Comparison of ENCODE assay signal across 28 mouse cellular contexts in genomic region chr10:110429052-110429451, GRCm38 (mm10). TPM values are rescaled to one million over a fixed set of nuclear protein-coding genes. Genes with fewer than 3 reads are reported as not detected.
DNase-seq lines count a peak whose midpoint lies in the region; ATAC-seq and TF ChIP-seq lines count a peak whose summit lies in the region.
"Had no signal": no experiment of that assay in that cellular context is flagged by ENCODE, and none has a peak within 500 bp of the region (broad histone marks: within the 10 kb centered on the region; RNA-seq: fewer than 3 reads in every experiment).

No protein-coding gene starts in this region.

- 79% methylated on average over 2 of the region's 2 CpGs for WGBS in hindbrain, embryonic 12.5 days
- WGBS in hindbrain, embryonic 10.5 days = 83% methylated on average over 2 of the region's 2 CpGs
- 52% methylated on average over 2 of the region's 2 CpGs for WGBS in neural tube, embryonic 12.5 days

- no peak for TF ChIP-seq CTCF in left cerebral cortex, adult 2 months (IDR thresholded peaks at IDR 0.05)

- no peak overlapping the region for H3K4me2 ChIP-seq in hindbrain, embryonic 12.5 days (replicated peaks)
- H3K4me2 ChIP-seq in neural tube, embryonic 12.5 days (replicated peaks) = no peak overlapping the region
- H3K4me2 ChIP-seq: embryonic facial prominence, embryonic 12.5 days; heart, embryonic 13.5 days; intestine, embryonic 15.5 days; stomach, embryonic 15.5 days had no signal

- H3K36me3 ChIP-seq in hindbrain, embryonic 12.5 days = no peaks in the 10 kb centered on the region
- no peaks in the 10 kb centered on the region for H3K36me3 ChIP-seq in hindbrain, embryonic 10.5 days
- no peaks in the 10 kb centered on the region; the same call in 1 of the 2 replicates for H3K36me3 ChIP-seq in neural tube, embryonic 12.5 days
- H3K36me3 ChIP-seq: embryonic facial prominence, embryonic 12.5 days; heart, embryonic 13.5 days; intestine, embryonic 15.5 days; stomach, embryonic 15.5 days had no signal

- H3K4me1 ChIP-seq in hindbrain, embryonic 12.5 days = peaks cover 17% of the 10 kb centered on the region
- no peaks in the 10 kb centered on the region; the same call in 1 of the 2 replicates for H3K4me1 ChIP-seq in hindbrain, embryonic 10.5 days (replicated peaks)
- H3K4me1 ChIP-seq in neural tube, embryonic 12.5 days = peaks cover 16% of the 10 kb centered on the region
- H3K4me1 ChIP-seq: heart, embryonic 13.5 days; intestine, embryonic 15.5 days; stomach, embryonic 15.5 days had no signal

- H3K4me3 ChIP-seq in hindbrain, embryonic 12.5 days = no peak overlapping the region
- no peak overlapping the region for H3K4me3 ChIP-seq in hindbrain, embryonic 10.5 days
- no peak overlapping the region for H3K4me3 ChIP-seq in left cerebral cortex, adult 2 months
- no peak overlapping the region for H3K4me3 ChIP-seq in neural tube, embryonic 12.5 days
- H3K4me3 ChIP-seq: embryonic facial prominence, embryonic 12.5 days; heart, embryonic 13.5 days; intestine, embryonic 15.5 days; stomach, embryonic 15.5 days had no signal

- no peaks in the 10 kb centered on the region; the same call in 1 of the 2 replicates for H3K9me3 ChIP-seq in hindbrain, embryonic 12.5 days (replicated peaks)
- H3K9me3 ChIP-seq in hindbrain, embryonic 10.5 days = no peaks in the 10 kb centered on the region
- H3K9me3 ChIP-seq in neural tube, embryonic 12.5 days = no peaks in the 10 kb centered on the region
- H3K9me3 ChIP-seq: embryonic facial prominence, embryonic 12.5 days; heart, embryonic 13.5 days; intestine, embryonic 15.5 days; stomach, embryonic 15.5 days had no signal

- intact Hi-C loops in left cerebral cortex, adult 2 months (cut with DNase I) = no loop called here

- ATAC-seq in hindbrain, embryonic 12.5 days (ENCODE audit: low FRiP score) = no peak
- 0 out of 2 replicates have a peak, but pooled peaks have one; percentile 25 for ATAC-seq in neural tube, embryonic 12.5 days (ENCODE audit: low FRiP score, low read depth)
- ATAC-seq: intestine, embryonic 15.5 days had no signal

- no peak for DNase-seq in hindbrain, embryonic 10.5 days (ENCODE audit: low spot score)
- DNase-seq in left cerebral cortex, adult 2 months (ENCODE audit: extremely low spot score in 1 of 2, low spot score in 2 of 2) = no peak
- DNase-seq in left cerebral cortex, adult 18-20 months (ENCODE audit: low spot score in 2 of 2) = no peak
- DNase-seq in neural tube, embryonic 10.5 days (ENCODE audit: extremely low spot score, low spot score) = no peak
- no peak for DNase-seq in thymus, postnatal 0 days (ENCODE audit: low spot score)
- DNase-seq: adrenal gland, postnatal 25 days; B cell, adult 2 months; cerebellum, adult 11-12 months; cerebellum, adult 9-11 months; gastrocnemius, postnatal 10 days; kidney, adult 2 months; kidney, postnatal 36 days; layer of hippocampus, postnatal 36 days; liver; lung, adult 2 months; lung, postnatal 10 days; right cerebral cortex, postnatal 25 days; thymus, postnatal 25 days had no signal

- H3K27ac ChIP-seq in hindbrain, embryonic 12.5 days = peak overlapping the region; percentile 36; the same call in 1 of the 2 replicates
- no peak overlapping the region for H3K27ac ChIP-seq in hindbrain, embryonic 10.5 days
- H3K27ac ChIP-seq in left cerebral cortex, adult 2 months = peak overlapping the region; percentile 61
- H3K27ac ChIP-seq in neural tube, embryonic 12.5 days = no peak overlapping the region
- H3K27ac ChIP-seq: embryonic facial prominence, embryonic 12.5 days; heart, embryonic 13.5 days; intestine, embryonic 15.5 days; liver, embryonic 14.5 days; macrophage; stomach, embryonic 15.5 days had no signal

- no peak overlapping the region for H3K9ac ChIP-seq in hindbrain, embryonic 12.5 days
- H3K9ac ChIP-seq in neural tube, embryonic 12.5 days = no peak overlapping the region
- H3K9ac ChIP-seq: embryonic facial prominence, embryonic 12.5 days; heart, embryonic 13.5 days; intestine, embryonic 15.5 days; liver, embryonic 14.5 days; stomach, embryonic 15.5 days had no signal

- H3K27me3 ChIP-seq in hindbrain, embryonic 12.5 days = no peaks in the 10 kb centered on the region
- no peaks in the 10 kb centered on the region for H3K27me3 ChIP-seq in hindbrain, embryonic 10.5 days (ENCODE audit: insufficient read depth, poor library complexity, severe bottlenecking)
- no peaks in the 10 kb centered on the region for H3K27me3 ChIP-seq in neural tube, embryonic 12.5 days (replicated peaks)
- H3K27me3 ChIP-seq: embryonic facial prominence, embryonic 12.5 days; heart, embryonic 13.5 days; intestine, embryonic 15.5 days; stomach, embryonic 15.5 days had no signal

RNA-seq across cellular contexts. Expression of gene Nav3, which starts 27.0 kb away (rescaled TPM):
- 16.0 and 22.6 TPM in 2 replicates for polyA plus RNA-seq in hindbrain, embryonic 12.5 days (2016; fragmentation: Nextera tagmentation; extraction: Ambion mirVana)
- 2.0 and 5.2 TPM in 2 replicates for polyA plus RNA-seq in hindbrain, embryonic 10.5 days (2016; fragmentation: Nextera tagmentation; extraction: Ambion mirVana)
- 100 to 1,000 TPM; 116 to 136 TPM for total RNA-seq in left cerebral cortex, adult 2 months (2021)
- 100 to 1,000 TPM; 103 to 116 TPM for total RNA-seq in left cerebral cortex, adult 18-20 months (2021)
- polyA plus RNA-seq in neural tube, embryonic 12.5 days (2016; fragmentation: Nextera tagmentation; extraction: Ambion mirVana) = 19.4 and 19.5 TPM in 2 replicates
- 0.64 and 0.91 TPM in 2 replicates for polyA plus RNA-seq in thymus, postnatal 0 days (2015; fragmentation: Nextera tagmentation; extraction: Ambion mirVana)
- total RNA-seq: megakaryocyte-erythroid progenitor cell, adult 5-6 weeks; neutrophil, adult 5-6 weeks had no signal
- polyA plus RNA-seq: macrophage had no signal

Comparison
In these comparisons a context has a peak if more than half of its experiments do, and no peak if none do; other contexts are left out.
1. H3K27ac ChIP-seq: peak in hindbrain, embryonic 12.5 days (single experiment) and left cerebral cortex, adult 2 months (single experiment); none in hindbrain, embryonic 10.5 days (single experiment) and neural tube, embryonic 12.5 days (single experiment).